Mouse (Mus musculus): ENCODE data around the gene Rftn2. TPM values are rescaled to one million over a fixed set of nuclear protein-coding genes. Genes with fewer than 3 reads are reported as not detected.
"Not testable (repeated sequence)": the region's sequence is repeated elsewhere in the genome, so short reads cannot be mapped to it uniquely, and the experiment has no call there.

The Rftn2 gene
- total and polyA plus RNA-seq, 2 experiments from 2014 or later = 11.2 to 14.9 TPM

GRCm38 (mm10) chr1:55130943-55131401 is 95.6 kb downstream of the Rftn2 start, which contains the start of gene Mob4:
Mob4 (plus strand) TSS chr1:55131231.
- Histone ChIP-seq H3K4me1 (ENCODE audit: insufficient read depth, low read length) (peaks cover 3% of the 10 kb centered on the region; the same call in 1 of the 2 replicates), H3K4me3 (ENCODE audit: low read length) (peak within 1 kb of the TSS; percentile 89), H3K9ac (replicated peaks; ENCODE audit: low read length) (peak within 1 kb of the TSS; percentile 100), H3K36me3 (ENCODE audit: insufficient read depth, low read length) (no peaks in the 10 kb centered on the region), H3K27me3 (ENCODE audit: insufficient read depth, low read length) (no peaks in the 10 kb centered on the region), H3K27ac (peak within 1 kb of the TSS; percentile 99), H3K9me3 (ENCODE audit: low read length) (no peaks in the 10 kb centered on the region), H3K4me2 (ENCODE audit: low read depth, low read length) (peak within 1 kb of the TSS; percentile 66)
- DNase-seq (ENCODE audit: low spot score) = peak; percentile 97
- under 1% methylated on average over 42 of the region's 42 CpGs for WGBS
- no peak for TF ChIP-seq CTCF (IDR thresholded peaks at IDR 0.05; ENCODE audit: low read depth)
- ATAC-seq = peak; percentile 98

- ATAC-seq (no peak; the same call in 1 of the 2 replicates), DNase-seq (ENCODE audit: low spot score) (no peak)
- Histone ChIP-seq H3K4me1 (ENCODE audit: insufficient read depth, low read length) (peaks cover 3% of the 10 kb centered on the region; the same call in 1 of the 2 replicates), H3K4me2 (ENCODE audit: low read depth, low read length) (peak overlapping the region; percentile 66), H3K9ac (replicated peaks; ENCODE audit: low read length) (peak overlapping the region; percentile 100), H3K36me3 (ENCODE audit: insufficient read depth, low read length) (no peaks in the 10 kb centered on the region), H3K27me3 (ENCODE audit: insufficient read depth, low read length) (no peaks in the 10 kb centered on the region), H3K9me3 (ENCODE audit: low read length) (no peaks in the 10 kb centered on the region), H3K27ac (peak overlapping the region; percentile 99), H3K4me3 (ENCODE audit: low read length) (peak overlapping the region; percentile 89)
- no peak for TF ChIP-seq CTCF (IDR thresholded peaks at IDR 0.05; ENCODE audit: low read depth)
- WGBS = 64% methylated on average over 10 of the region's 10 CpGs
These were observed 96.2 kb downstream of the Rftn2 start for GRCm38 (mm10) chr1:55130190-55130916.

DNA sequence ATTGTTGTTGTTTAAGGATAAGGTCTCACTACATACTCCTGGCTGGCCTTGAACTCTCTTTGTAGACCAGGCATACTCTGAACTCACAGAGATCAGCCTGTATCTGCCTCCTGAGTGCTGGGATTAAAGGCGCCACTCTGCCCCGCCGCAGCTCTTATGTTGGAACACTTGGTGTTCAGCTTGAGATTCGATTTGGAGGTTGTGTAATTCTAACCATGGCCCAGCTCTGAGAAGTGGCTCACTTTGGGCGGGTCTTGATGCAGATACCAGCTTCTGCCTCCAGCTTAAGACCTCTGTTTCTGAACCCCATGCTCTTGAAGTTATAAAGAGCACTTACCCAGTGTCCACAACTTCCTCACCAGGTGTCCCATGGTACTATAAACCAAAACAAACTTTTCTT is 96.9 kb downstream of the Rftn2 start:
- TF ChIP-seq CTCF (IDR thresholded peaks at IDR 0.05; ENCODE audit: low read depth) = no peak
- Histone ChIP-seq H3K9me3 (ENCODE audit: low read length) (no peaks in the 10 kb centered on the region), H3K4me1 (ENCODE audit: insufficient read depth, low read length) (peaks cover 3% of the 10 kb centered on the region; the same call in 1 of the 2 replicates), H3K4me3 (ENCODE audit: low read length) (no peak overlapping the region), H3K9ac (replicated peaks; ENCODE audit: low read length) (no peak overlapping the region), H3K27ac (no peak overlapping the region), H3K27me3 (ENCODE audit: insufficient read depth, low read length) (no peaks in the 10 kb centered on the region), H3K4me2 (ENCODE audit: low read depth, low read length) (no peak overlapping the region), H3K36me3 (ENCODE audit: insufficient read depth, low read length) (no peaks in the 10 kb centered on the region)
- 94% methylated on average over 5 of the region's 5 CpGs for WGBS
- DNase-seq (ENCODE audit: low spot score) (no peak), ATAC-seq (no peak)

GRCm38 (mm10) chr1:55124136-55124535 is 102.4 kb downstream of the Rftn2 start:
- H3K36me3 ChIP-seq (ENCODE audit: insufficient read depth, low read length); H3K4me3 ChIP-seq (ENCODE audit: low read length); H3K9me3 ChIP-seq (ENCODE audit: low read length); H3K4me1 ChIP-seq (ENCODE audit: insufficient read depth, low read length); H3K27ac ChIP-seq; H3K4me2 ChIP-seq (ENCODE audit: low read depth, low read length); H3K27me3 ChIP-seq (ENCODE audit: insufficient read depth, low read length); DNase-seq (ENCODE audit: low spot score); H3K9ac ChIP-seq (replicated peaks; ENCODE audit: low read length); ATAC-seq: not testable (repeated sequence)
- WGBS = 99% methylated on average over 2 of the region's 2 CpGs

GRCm38 (mm10) chr1:55123561-55123960 is 103.0 kb downstream of the Rftn2 start:
- Histone ChIP-seq H3K4me1 (ENCODE audit: insufficient read depth, low read length) (no peaks in the 10 kb centered on the region), H3K4me2 (ENCODE audit: low read depth, low read length) (no peak overlapping the region), H3K27me3 (ENCODE audit: insufficient read depth, low read length) (no peaks in the 10 kb centered on the region), H3K9ac (replicated peaks; ENCODE audit: low read length) (no peak overlapping the region), H3K36me3 (ENCODE audit: insufficient read depth, low read length) (no peaks in the 10 kb centered on the region), H3K9me3 (ENCODE audit: low read length) (no peaks in the 10 kb centered on the region), H3K4me3 (ENCODE audit: low read length) (no peak overlapping the region), H3K27ac (no peak overlapping the region)
- no peak for ATAC-seq
- DNase-seq (ENCODE audit: low spot score) = no peak
- 96% methylated on average over 2 of the region's 2 CpGs for WGBS
- no peak for TF ChIP-seq CTCF (IDR thresholded peaks at IDR 0.05; ENCODE audit: low read depth)

GRCm38 (mm10) chr1:55123046-55123445 is 103.5 kb downstream of the Rftn2 start:
- H3K27ac ChIP-seq = no peak overlapping the region
- no peaks in the 10 kb centered on the region for H3K4me1 ChIP-seq (ENCODE audit: insufficient read depth, low read length)
- no peak overlapping the region for H3K4me3 ChIP-seq (ENCODE audit: low read length)
- H3K4me2 ChIP-seq (ENCODE audit: low read depth, low read length) = no peak overlapping the region
- 85% methylated on average over 5 of the region's 5 CpGs for WGBS
- H3K9me3 ChIP-seq (ENCODE audit: low read length) = no peaks in the 10 kb centered on the region
- ATAC-seq (no peak), DNase-seq (ENCODE audit: low spot score) (no peak)
- no peak for TF ChIP-seq CTCF (IDR thresholded peaks at IDR 0.05; ENCODE audit: low read depth)
- H3K36me3 ChIP-seq (ENCODE audit: insufficient read depth, low read length) = no peaks in the 10 kb centered on the region
- H3K9ac ChIP-seq (replicated peaks; ENCODE audit: low read length) = no peak overlapping the region
- H3K27me3 ChIP-seq (ENCODE audit: insufficient read depth, low read length) = no peaks in the 10 kb centered on the region

Other genes starting within 250 kb of the Rftn2 start
- 141 and 306 TPM in 2 replicates for gene Sf3b1, start 199.3 kb downstream of the Rftn2 start, total RNA-seq (2014; rRNA removed)
- 261 and 279 TPM in 2 replicates for gene Sf3b1, start 199.3 kb downstream of the Rftn2 start, polyA plus RNA-seq (2015; fragmentation: Nextera tagmentation; extraction: Ambion mirVana)
- gene Coq10b, start 174.0 kb downstream of the Rftn2 start, total RNA-seq (2014; rRNA removed) = 12.3 and 15.1 TPM in 2 replicates
- gene Coq10b, start 174.0 kb downstream of the Rftn2 start, polyA plus RNA-seq (2015; fragmentation: Nextera tagmentation; extraction: Ambion mirVana) = 23.3 and 23.7 TPM in 2 replicates
- 64.3 and 65.2 TPM in 2 replicates for gene Hspe1, start 138.7 kb downstream of the Rftn2 start, total RNA-seq (2014; rRNA removed)
- 284 and 309 TPM in 2 replicates for gene Hspe1, start 138.7 kb downstream of the Rftn2 start, polyA plus RNA-seq (2015; fragmentation: Nextera tagmentation; extraction: Ambion mirVana)
- gene Hspd1, start 138.5 kb downstream of the Rftn2 start, total RNA-seq (2014; rRNA removed) = 61.6 and 71.8 TPM in 2 replicates
- 248 and 253 TPM in 2 replicates for gene Hspd1, start 138.5 kb downstream of the Rftn2 start, polyA plus RNA-seq (2015; fragmentation: Nextera tagmentation; extraction: Ambion mirVana)
- 53.6 and 62.9 TPM in 2 replicates for gene Mob4, start 95.6 kb downstream of the Rftn2 start, total RNA-seq (2014; rRNA removed)
- 141 and 146 TPM in 2 replicates for gene Mob4, start 95.6 kb downstream of the Rftn2 start, polyA plus RNA-seq (2015; fragmentation: Nextera tagmentation; extraction: Ambion mirVana)
- 9.3 and 10.6 TPM in 2 replicates for gene Mars2, start 10.4 kb upstream of the Rftn2 start, total RNA-seq (2014; rRNA removed)
- 2.4 and 2.6 TPM in 2 replicates for gene Mars2, start 10.4 kb upstream of the Rftn2 start, polyA plus RNA-seq (2015; fragmentation: Nextera tagmentation; extraction: Ambion mirVana)
- gene Boll, start 136.7 kb upstream of the Rftn2 start, total RNA-seq (2014; rRNA removed) = not detected in 2 replicates
- 0.29 and 0.49 TPM in 2 replicates for gene Boll, start 136.7 kb upstream of the Rftn2 start, polyA plus RNA-seq (2015; fragmentation: Nextera tagmentation; extraction: Ambion mirVana)
- 7.2 and 8.2 TPM in 2 replicates for gene Plcl1, start 179.1 kb upstream of the Rftn2 start, total RNA-seq (2014; rRNA removed)
- 4.0 and 4.3 TPM in 2 replicates for gene Plcl1, start 179.1 kb upstream of the Rftn2 start, polyA plus RNA-seq (2015; fragmentation: Nextera tagmentation; extraction: Ambion mirVana)